Mouse (Mus musculus): ENCODE results near the gene Hibadh. TPM values are rescaled to one million over a fixed set of nuclear protein-coding genes. Genes with fewer than 3 reads are reported as not detected.

Hibadh gene
- total RNA-seq, 2 experiments from 2014 or later: 159 to 203 TPM

DNA sequence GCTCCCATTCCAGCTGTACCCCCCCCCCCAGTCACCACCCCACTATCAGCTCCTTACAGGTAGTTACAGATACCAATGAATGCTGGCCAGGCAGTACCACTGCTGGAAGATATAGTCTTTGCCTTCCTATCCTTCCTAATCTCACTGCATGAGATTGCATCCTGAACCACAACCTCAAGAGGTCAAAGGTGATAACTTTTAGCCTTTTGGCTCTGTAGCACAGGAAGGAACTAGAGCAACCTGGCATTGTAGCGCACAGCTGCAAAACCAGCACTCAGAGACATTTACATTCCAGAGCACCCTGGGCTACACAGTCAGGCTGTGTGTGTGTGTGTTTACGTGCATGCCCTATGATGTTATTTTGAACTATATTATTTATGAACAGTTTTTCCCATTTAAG lies 137.2 kb downstream of the Hibadh start:
- no peak for DNase-seq

DNA sequence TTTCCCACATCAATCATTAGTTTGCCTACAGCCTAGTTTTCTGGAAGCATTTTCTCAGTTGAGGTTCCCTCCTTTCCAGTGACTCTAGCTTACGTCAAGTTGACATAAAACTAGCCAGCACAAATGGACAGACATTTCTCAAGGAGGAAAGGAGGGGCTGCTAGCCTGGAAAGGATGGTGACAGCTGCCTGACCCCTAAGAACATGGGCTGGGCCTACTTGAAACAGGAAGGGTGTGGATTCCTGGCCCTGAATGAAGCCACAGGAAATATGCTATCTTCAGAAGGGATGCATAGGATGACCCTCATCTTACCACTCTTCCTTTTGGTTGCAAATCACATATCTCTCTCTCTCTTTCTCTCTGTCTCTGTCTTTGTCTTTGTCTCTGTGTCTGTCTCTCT lies 138.7 kb downstream of the Hibadh start:
- no peak for DNase-seq

Other genes starting within 250 kb of the Hibadh start
- 100 to 1,000 TPM; 186 to 191 TPM for gene Tax1bp1, start 73.3 kb upstream of the Hibadh start, total RNA-seq (2021)